Mouse (Mus musculus) layer of hippocampus, adult 18-20 months (tissue): ENCODE results near the gene Lhfpl5. TPM values are rescaled to one million over a fixed set of nuclear protein-coding genes. Genes with fewer than 3 reads are reported as not detected.

Experiments used
- DNase-seq, 2 experiments: peaks; one replicate each; pipeline ENCODE4 v3.0.0; 2022; ENCODE audit warnings: low spot score in 2 of 2
- total RNA-seq, 2 experiments: library from RNA; stranded (reverse); gene quantifications; 2 replicates each; pipeline ENCODE4 v1.2.3; 2021

The Lhfpl5 gene
- total RNA-seq, 2 experiments from 2014 or later = 3.8 to 3.9 TPM

GRCm38 (mm10) chr17:28571868-28572267 is 3.6 kb upstream of the Lhfpl5 start:
- DNase-seq = no peak

GRCm38 (mm10) chr17:28572521-28572920 is 2.9 kb upstream of the Lhfpl5 start:
- DNase-seq = no peak

- no peak for DNase-seq
These were observed 2.5 kb upstream of the Lhfpl5 start for GRCm38 (mm10) chr17:28572941-28573340.

GRCm38 (mm10) chr17:28580396-28580795 is 5.0 kb downstream of the Lhfpl5 start:
- no peak for DNase-seq

GRCm38 (mm10) chr17:28581056-28581455 is 5.6 kb downstream of the Lhfpl5 start:
- DNase-seq = no peak

GRCm38 (mm10) chr17:28586509-28586908 is 11.1 kb downstream of the Lhfpl5 start:
- no peak for DNase-seq

- DNase-seq = no peak
These were observed 13.2 kb downstream of the Lhfpl5 start for GRCm38 (mm10) chr17:28588591-28588990.

- no peak for DNase-seq
These were observed 15.2 kb downstream of the Lhfpl5 start for GRCm38 (mm10) chr17:28590596-28590995.

GRCm38 (mm10) chr17:28591476-28591875 is 16.0 kb downstream of the Lhfpl5 start:
- no peak for DNase-seq

GRCm38 (mm10) chr17:28592998-28593397 is 17.6 kb downstream of the Lhfpl5 start:
- peak; percentile 60 to 76 for DNase-seq

- no peak for DNase-seq
These were observed 18.5 kb downstream of the Lhfpl5 start for GRCm38 (mm10) chr17:28593965-28594364.

- no peak for DNase-seq
These were observed 25.3 kb downstream of the Lhfpl5 start for GRCm38 (mm10) chr17:28600780-28601179.

GRCm38 (mm10) chr17:28601557-28602250 is 26.3 kb downstream of the Lhfpl5 start:
- no peak for DNase-seq

- no peak for DNase-seq
These were observed 34.1 kb downstream of the Lhfpl5 start for GRCm38 (mm10) chr17:28609543-28609942.

GRCm38 (mm10) chr17:28612603-28613002 is 37.2 kb downstream of the Lhfpl5 start:
- no peak for DNase-seq

- no peak for DNase-seq
These were observed 37.7 kb downstream of the Lhfpl5 start for GRCm38 (mm10) chr17:28613096-28613495.

- DNase-seq = no peak
These were observed 39.9 kb downstream of the Lhfpl5 start for GRCm38 (mm10) chr17:28615332-28615731.

- no peak for DNase-seq
These were observed 42.2 kb downstream of the Lhfpl5 start for GRCm38 (mm10) chr17:28617636-28618035.

GRCm38 (mm10) chr17:28618124-28618523 is 42.7 kb downstream of the Lhfpl5 start:
- DNase-seq = no peak

- DNase-seq = no peak
These were observed 43.3 kb downstream of the Lhfpl5 start for GRCm38 (mm10) chr17:28618775-28619174.

- peak; percentile 45 to 65 for DNase-seq
These were observed 46.2 kb downstream of the Lhfpl5 start for GRCm38 (mm10) chr17:28621381-28622299.

GRCm38 (mm10) chr17:28622300-28622759 is 46.9 kb downstream of the Lhfpl5 start, which contains the start of gene Srpk1:
Gene Srpk1 (minus strand): TSS chr17:28622709.
- peak; percentile 89 to 92 for DNase-seq
